Mouse (Mus musculus): Measurements from ENCODE around the gene Porcn. TPM values are rescaled to one million over a fixed set of nuclear protein-coding genes. Genes with fewer than 3 reads are reported as not detected.

The Porcn gene
- 23.8 and 24.6 TPM in 2 replicates for polyA plus RNA-seq (2014; fragmentation: Nextera tagmentation; extraction: Ambion mirVana)

DNA sequence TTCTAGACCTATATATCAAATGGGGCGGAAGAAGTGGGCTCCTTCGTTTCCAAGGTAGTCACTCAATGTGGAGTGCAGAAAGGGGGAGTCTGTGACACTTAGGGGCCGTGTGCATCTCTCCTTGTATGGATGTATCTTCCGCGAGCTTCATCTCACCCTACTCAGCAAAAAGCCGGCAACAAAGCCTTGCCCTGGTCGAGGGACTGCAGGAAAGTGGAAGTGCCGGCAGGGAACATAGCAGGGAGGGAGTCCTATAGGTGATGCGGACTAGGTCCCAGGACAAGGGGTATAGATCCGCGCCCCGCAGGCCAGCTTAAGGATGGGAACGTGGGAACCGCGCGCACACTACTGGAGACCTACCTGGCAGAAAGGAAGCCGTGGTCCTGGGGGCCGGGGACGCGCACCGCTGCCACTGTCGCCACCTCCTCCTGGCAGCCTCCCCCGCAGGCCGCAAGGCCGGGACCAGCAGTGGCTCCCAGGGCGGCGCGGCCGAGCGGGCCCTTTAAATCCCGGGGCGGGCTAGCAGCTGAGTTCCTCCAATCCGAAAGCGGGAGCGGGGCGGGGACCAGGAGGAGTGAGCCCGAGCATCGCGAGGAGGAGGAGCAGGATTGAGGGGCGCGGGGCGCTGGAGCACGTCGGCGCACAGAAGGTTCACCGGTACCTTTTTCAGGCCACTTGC lies at the start of gene Porcn:
Gene Porcn (minus strand): TSS at position 511 of the 679 bp plus-strand sequence.
- Histone ChIP-seq H3K27me3 (ENCODE audit: control insufficient read depth, insufficient read depth, low read length) (no peaks in the 10 kb centered on the region), H3K4me1 (ENCODE audit: control insufficient read depth, insufficient read depth, low read length) (no peaks in the 10 kb centered on the region), H3K4me3 (ENCODE audit: low read depth, low read length) (peak within 1 kb of the TSS; percentile 46), H3K27ac (ENCODE audit: low read depth, low read length) (no peak within 1 kb of the TSS), H3K9me3 (ENCODE audit: control insufficient read depth, low read length) (no peaks in the 10 kb centered on the region), H3K36me3 (ENCODE audit: control insufficient read depth, insufficient read depth, low read length) (no peaks in the 10 kb centered on the region), H3K4me2 (ENCODE audit: low read depth) (peak within 1 kb of the TSS; percentile 52), H3K9ac (ENCODE audit: low read length) (peak within 1 kb of the TSS; percentile 63)
- 11% methylated on average over 45 of the region's 46 CpGs for WGBS
- DNase-seq (ENCODE audit: low spot score), result peak; percentile 85
- ATAC-seq (ENCODE audit: insufficient read depth, low FRiP score, low TSS enrichment), result peak; percentile 94

DNA sequence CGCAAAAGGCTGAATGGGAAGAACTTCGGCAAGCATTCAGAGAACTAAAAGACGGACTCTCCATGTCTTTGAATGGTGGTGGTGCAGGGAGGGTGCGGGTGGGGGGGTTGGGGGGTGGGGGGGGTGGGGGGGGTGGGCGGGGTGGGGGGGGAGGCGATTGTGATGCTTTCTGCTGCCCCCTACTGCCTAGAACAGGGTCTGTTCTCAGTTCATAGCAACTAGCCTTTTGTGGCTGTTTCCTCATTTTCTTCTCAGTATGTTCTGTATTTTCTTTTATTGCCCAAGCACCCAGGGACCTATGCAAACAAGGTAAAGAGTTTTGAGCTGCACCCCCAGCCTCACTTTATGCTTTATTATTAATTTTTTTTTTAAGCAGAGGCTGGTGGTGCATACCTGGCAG lies 49.5 kb upstream of the Porcn start:
- Histone ChIP-seq H3K36me3 (ENCODE audit: control insufficient read depth, insufficient read depth, low read length) (no peaks in the 10 kb centered on the region), H3K27me3 (ENCODE audit: control insufficient read depth, insufficient read depth, low read length) (no peaks in the 10 kb centered on the region), H3K9me3 (ENCODE audit: control insufficient read depth, low read length) (no peaks in the 10 kb centered on the region), H3K4me3 (ENCODE audit: low read depth, low read length) (no peak overlapping the region), H3K4me1 (ENCODE audit: control insufficient read depth, insufficient read depth, low read length) (no peaks in the 10 kb centered on the region), H3K9ac (ENCODE audit: low read length) (no peak overlapping the region), H3K4me2 (ENCODE audit: low read depth) (no peak overlapping the region), H3K27ac (ENCODE audit: low read depth, low read length) (no peak overlapping the region)
- 24% methylated on average over 4 of the region's 6 CpGs for WGBS
- no peak for DNase-seq (ENCODE audit: low spot score)
- no peak for ATAC-seq (ENCODE audit: insufficient read depth, low FRiP score, low TSS enrichment)

DNA sequence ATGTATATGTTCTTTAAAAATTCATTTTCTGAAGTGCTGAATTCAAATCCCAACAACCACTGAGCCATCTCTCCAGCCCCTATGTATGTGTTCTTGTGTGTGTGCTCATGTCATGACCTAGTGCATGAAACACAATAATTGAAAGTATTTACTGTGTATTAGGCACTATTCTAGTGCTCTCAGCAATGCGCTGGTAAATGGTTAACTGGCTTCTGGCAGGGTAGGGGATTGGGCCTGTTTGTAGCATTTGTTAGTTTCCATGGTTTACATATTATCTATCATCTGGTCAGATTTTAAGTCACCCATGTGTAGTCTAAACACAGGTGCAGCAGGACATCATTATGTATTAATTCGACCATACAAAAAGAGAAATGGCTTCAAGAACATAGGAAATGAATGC lies 47.4 kb upstream of the Porcn start:
- Histone ChIP-seq H3K4me1 (ENCODE audit: control insufficient read depth, insufficient read depth, low read length) (no peaks in the 10 kb centered on the region), H3K9me3 (ENCODE audit: control insufficient read depth, low read length) (no peaks in the 10 kb centered on the region), H3K4me2 (ENCODE audit: low read depth) (no peak overlapping the region), H3K36me3 (ENCODE audit: control insufficient read depth, insufficient read depth, low read length) (no peaks in the 10 kb centered on the region), H3K27ac (ENCODE audit: low read depth, low read length) (no peak overlapping the region), H3K27me3 (ENCODE audit: control insufficient read depth, insufficient read depth, low read length) (no peaks in the 10 kb centered on the region), H3K9ac (ENCODE audit: low read length) (no peak overlapping the region), H3K4me3 (ENCODE audit: low read depth, low read length) (no peak overlapping the region)
- no peak for DNase-seq (ENCODE audit: low spot score)
- ATAC-seq (ENCODE audit: insufficient read depth, low FRiP score, low TSS enrichment), result no peak
- WGBS, result 69% methylated on average over 2 of the region's 2 CpGs

DNA sequence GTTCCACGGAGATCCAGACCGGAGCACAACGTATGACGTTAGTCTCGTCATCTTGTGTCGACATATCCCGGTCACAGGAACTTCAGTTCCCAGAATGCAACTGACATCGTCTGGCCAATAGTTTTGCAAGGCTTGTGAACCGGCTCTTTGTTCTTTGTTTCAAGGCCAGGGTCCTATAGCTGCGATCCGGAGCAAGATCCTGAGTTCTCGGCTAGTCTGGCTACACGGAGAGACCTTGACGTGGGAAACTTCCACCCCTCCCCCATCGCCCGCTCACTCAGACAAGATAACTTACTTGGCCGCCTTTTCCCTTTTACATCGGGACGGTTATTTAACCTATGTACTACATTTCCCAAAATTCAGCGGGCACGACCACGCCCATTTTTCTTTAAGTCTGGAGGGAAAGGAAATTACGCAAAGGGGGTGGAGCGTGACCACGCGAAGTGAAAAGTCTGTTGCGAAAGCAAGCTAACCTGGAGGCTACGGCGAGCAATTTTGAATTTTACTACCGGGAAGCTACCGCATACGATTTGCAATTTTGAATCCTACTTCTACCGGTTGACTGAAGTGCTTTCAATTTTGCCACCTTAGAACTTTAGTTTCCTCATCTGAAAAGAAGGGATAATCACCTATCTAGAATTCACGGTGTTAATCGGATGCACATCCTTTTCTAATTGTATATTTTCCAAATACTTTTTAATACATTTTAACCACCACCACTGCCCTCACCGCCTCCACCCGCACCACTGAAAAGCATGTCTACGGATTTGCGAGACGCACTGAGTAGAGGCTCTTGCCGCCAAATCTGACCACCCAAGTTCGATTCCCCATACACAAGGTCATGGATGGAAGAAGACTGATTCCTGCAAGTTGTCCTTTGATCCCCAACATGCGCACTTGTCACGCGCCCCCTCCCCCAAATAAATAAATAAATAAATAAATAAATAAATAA lies 46.3 kb upstream of the Porcn start, which contains the start of gene Ftsj1:
Gene Ftsj1 (minus strand): TSS at position 73 of the 952 bp plus-strand sequence.
- Histone ChIP-seq H3K27me3 (ENCODE audit: control insufficient read depth, insufficient read depth, low read length) (no peaks in the 10 kb centered on the region), H3K4me2 (ENCODE audit: low read depth) (peak within 1 kb of the TSS; percentile 57), H3K9ac (ENCODE audit: low read length) (peak within 1 kb of the TSS; percentile 59), H3K4me1 (ENCODE audit: control insufficient read depth, insufficient read depth, low read length) (no peaks in the 10 kb centered on the region), H3K36me3 (ENCODE audit: control insufficient read depth, insufficient read depth, low read length) (no peaks in the 10 kb centered on the region), H3K9me3 (ENCODE audit: control insufficient read depth, low read length) (no peaks in the 10 kb centered on the region), H3K4me3 (ENCODE audit: low read depth, low read length) (peak within 1 kb of the TSS; percentile 55), H3K27ac (ENCODE audit: low read depth, low read length) (no peak within 1 kb of the TSS)
- peak; percentile 82 for DNase-seq (ENCODE audit: low spot score)
- ATAC-seq (ENCODE audit: insufficient read depth, low FRiP score, low TSS enrichment), result peak; percentile 93
- 15% methylated on average over 45 of the region's 45 CpGs for WGBS

DNA sequence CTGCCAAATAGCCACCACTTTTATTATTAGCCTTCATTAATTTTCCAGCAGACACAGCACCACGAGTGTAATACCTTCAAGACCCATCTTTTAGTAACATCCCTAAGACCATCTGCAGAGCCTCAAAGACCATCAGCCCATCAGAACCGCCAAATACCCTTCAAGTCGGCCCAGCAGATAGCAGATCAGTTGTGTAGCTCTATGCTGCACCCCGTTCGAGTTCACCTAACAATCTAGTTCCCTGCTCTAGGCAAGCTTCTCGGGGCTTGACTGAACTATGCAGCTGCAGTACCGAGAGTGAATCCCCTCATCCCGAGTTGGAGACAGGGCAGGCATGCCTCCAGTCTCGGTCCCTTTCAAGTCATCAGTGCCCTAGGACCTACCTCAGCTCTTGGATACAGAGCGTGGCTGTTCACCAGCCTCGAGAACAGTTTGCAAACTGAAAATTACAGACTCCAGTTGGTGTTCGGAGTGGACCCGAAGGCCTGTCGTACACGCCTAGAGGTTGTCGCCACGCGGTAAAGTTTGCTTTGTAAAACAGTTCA lies 45.5 kb upstream of the Porcn start:
- peak overlapping the region; percentile 57 for H3K4me2 ChIP-seq (ENCODE audit: low read depth)
- no peaks in the 10 kb centered on the region for H3K9me3 ChIP-seq (ENCODE audit: control insufficient read depth, low read length)
- no peak for DNase-seq (ENCODE audit: low spot score)
- H3K4me1 ChIP-seq (ENCODE audit: control insufficient read depth, insufficient read depth, low read length), result no peaks in the 10 kb centered on the region
- peak overlapping the region; percentile 59 for H3K9ac ChIP-seq (ENCODE audit: low read length)
- H3K27me3 ChIP-seq (ENCODE audit: control insufficient read depth, insufficient read depth, low read length), result no peaks in the 10 kb centered on the region
- WGBS, result 15% methylated on average over 18 of the region's 18 CpGs
- no peak overlapping the region for H3K27ac ChIP-seq (ENCODE audit: low read depth, low read length)
- peak overlapping the region; percentile 55 for H3K4me3 ChIP-seq (ENCODE audit: low read depth, low read length)
- no peaks in the 10 kb centered on the region for H3K36me3 ChIP-seq (ENCODE audit: control insufficient read depth, insufficient read depth, low read length)
- ATAC-seq (ENCODE audit: insufficient read depth, low FRiP score, low TSS enrichment), result peak; percentile 67

DNA sequence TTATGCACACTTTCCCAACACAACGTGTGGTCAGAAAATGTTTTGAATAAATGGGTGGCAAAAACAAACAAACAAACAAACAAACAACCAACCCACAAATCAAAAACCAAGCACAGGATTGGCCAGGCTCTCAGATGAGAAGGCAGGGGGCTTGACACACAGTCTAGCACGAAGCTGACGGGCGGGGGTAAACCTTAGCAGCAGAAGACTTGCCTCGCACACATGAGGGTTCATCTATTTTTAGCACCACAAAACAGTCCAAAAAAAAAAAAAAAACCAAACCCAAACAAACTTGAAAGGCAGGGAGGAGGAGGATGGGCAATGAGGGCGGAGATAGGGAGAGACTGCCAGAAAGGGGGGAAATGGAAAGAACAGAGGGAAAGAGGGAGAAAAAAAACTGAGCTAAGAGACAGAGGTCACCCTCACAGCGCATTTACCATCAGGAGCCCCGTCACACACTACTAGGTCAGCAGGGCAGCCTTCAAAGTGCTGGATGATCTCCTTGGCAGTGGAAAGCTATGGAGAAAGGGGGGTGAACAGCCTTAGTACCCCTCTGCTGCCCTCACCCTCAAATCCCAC lies 42.3 kb upstream of the Porcn start:
- H3K9ac ChIP-seq (ENCODE audit: low read length), result no peak overlapping the region

DNA sequence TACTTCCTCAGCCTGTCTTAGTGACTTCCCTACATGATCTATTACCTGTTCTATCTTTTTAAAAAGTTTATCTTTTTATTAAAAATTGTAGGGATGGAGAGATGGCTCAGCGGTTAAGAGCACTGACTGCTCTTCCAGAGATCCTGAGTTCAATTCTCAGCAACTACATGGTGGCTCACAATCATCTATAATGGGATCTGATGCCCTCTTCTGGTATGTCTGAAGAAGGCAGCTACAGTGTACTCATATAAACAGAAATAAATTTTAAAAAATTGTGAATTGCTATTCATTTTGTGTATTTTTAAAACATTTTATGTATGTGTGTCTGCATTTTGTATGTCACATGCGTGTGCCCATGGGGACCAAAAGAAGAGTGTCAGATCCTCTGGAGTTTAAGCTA lies 41.4 kb upstream of the Porcn start:
- Histone ChIP-seq H3K36me3 (ENCODE audit: control insufficient read depth, insufficient read depth, low read length) (no peaks in the 10 kb centered on the region), H3K4me1 (ENCODE audit: control insufficient read depth, insufficient read depth, low read length) (no peaks in the 10 kb centered on the region), H3K9ac (ENCODE audit: low read length) (no peak overlapping the region), H3K27me3 (ENCODE audit: control insufficient read depth, insufficient read depth, low read length) (no peaks in the 10 kb centered on the region), H3K4me2 (ENCODE audit: low read depth) (no peak overlapping the region), H3K4me3 (ENCODE audit: low read depth, low read length) (no peak overlapping the region), H3K27ac (ENCODE audit: low read depth, low read length) (no peak overlapping the region), H3K9me3 (ENCODE audit: control insufficient read depth, low read length) (no peaks in the 10 kb centered on the region)
- no peak for DNase-seq (ENCODE audit: low spot score)
- no peak for ATAC-seq (ENCODE audit: insufficient read depth, low FRiP score, low TSS enrichment)
- WGBS, result 84% methylated on average over 2 of the region's 2 CpGs

More for the DNA sequence above, 42.3 kb upstream of the Porcn start:
- 88% methylated on average over 8 of the region's 8 CpGs for WGBS
- Histone ChIP-seq H3K9me3 (ENCODE audit: control insufficient read depth, low read length) (no peaks in the 10 kb centered on the region), H3K4me3 (ENCODE audit: low read depth, low read length) (no peak overlapping the region), H3K4me2 (ENCODE audit: low read depth) (no peak overlapping the region), H3K36me3 (ENCODE audit: control insufficient read depth, insufficient read depth, low read length) (no peaks in the 10 kb centered on the region), H3K27me3 (ENCODE audit: control insufficient read depth, insufficient read depth, low read length) (no peaks in the 10 kb centered on the region), H3K4me1 (ENCODE audit: control insufficient read depth, insufficient read depth, low read length) (no peaks in the 10 kb centered on the region), H3K27ac (ENCODE audit: low read depth, low read length) (no peak overlapping the region)
- DNase-seq (ENCODE audit: low spot score), result no peak
- no peak for ATAC-seq (ENCODE audit: insufficient read depth, low FRiP score, low TSS enrichment)

DNA sequence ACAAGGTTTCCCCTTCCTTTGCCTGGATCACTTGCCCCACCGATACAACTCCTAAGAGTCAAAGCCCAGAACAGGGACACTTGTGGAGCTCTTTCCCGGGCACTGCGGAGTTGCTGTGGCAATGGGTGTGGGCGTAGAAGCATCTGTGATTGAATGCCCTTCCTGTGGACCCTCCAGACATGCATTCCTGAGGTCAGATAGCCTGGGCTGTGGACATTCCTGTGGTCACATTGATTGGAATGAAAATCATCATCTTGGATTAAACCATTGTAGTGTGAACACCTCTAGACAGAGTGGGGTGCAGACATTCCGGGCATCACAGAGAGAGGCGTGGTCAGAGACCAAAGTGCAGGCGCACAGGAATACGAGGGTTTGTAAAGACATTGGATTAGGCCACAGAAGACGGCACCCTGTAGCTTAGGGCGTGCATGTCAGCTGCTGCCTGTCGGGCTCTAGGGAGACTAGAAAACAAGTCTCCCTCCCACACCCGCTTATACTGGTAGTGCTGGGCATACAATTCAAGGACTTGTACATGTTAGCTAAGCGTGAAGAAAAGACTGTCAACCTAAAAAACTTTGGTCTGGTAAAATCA lies 32.6 kb upstream of the Porcn start:
- H3K4me1 ChIP-seq (ENCODE audit: control insufficient read depth, insufficient read depth, low read length), result no peaks in the 10 kb centered on the region
- no peaks in the 10 kb centered on the region for H3K27me3 ChIP-seq (ENCODE audit: control insufficient read depth, insufficient read depth, low read length)
- no peak overlapping the region for H3K4me2 ChIP-seq (ENCODE audit: low read depth)
- no peaks in the 10 kb centered on the region for H3K36me3 ChIP-seq (ENCODE audit: control insufficient read depth, insufficient read depth, low read length)
- 77% methylated on average over 13 of the region's 13 CpGs for WGBS
- no peak overlapping the region for H3K9ac ChIP-seq (ENCODE audit: low read length)
- ATAC-seq (ENCODE audit: insufficient read depth, low FRiP score, low TSS enrichment) (no peak), DNase-seq (ENCODE audit: low spot score) (no peak)
- no peaks in the 10 kb centered on the region for H3K9me3 ChIP-seq (ENCODE audit: control insufficient read depth, low read length)
- H3K4me3 ChIP-seq (ENCODE audit: low read depth, low read length), result no peak overlapping the region
- no peak overlapping the region for H3K27ac ChIP-seq (ENCODE audit: low read depth, low read length)

Measured in neural tube, embryonic 11.5 days (tissue).